Mouse (Mus musculus) kidney, embryonic 16.5 days (tissue): ENCODE results near the gene Cldn9. TPM values are rescaled to one million over a fixed set of nuclear protein-coding genes. Genes with fewer than 3 reads are reported as not detected.

Experiments
- polyA plus RNA-seq: library from polyadenylated mRNA; unstranded; fragments of >200 nt; fragmentation: Nextera tagmentation; extraction: Ambion mirVana; gene quantifications from 2 replicates; pipeline ENCODE4 v1.2.1, GENCODE M21; 2015

Gene Cldn9
- polyA plus RNA-seq, 1 experiment from 2014 or later = 63.5 TPM

Other genes starting within 250 kb of the Cldn9 start
- not detected in 2 replicates for gene Vmn2r117, start 204.3 kb downstream of the Cldn9 start, polyA plus RNA-seq
- gene Zfp213, start 119.8 kb downstream of the Cldn9 start, polyA plus RNA-seq = 24.1 and 26.5 TPM in 2 replicates
- gene Zfp13, start 84.5 kb downstream of the Cldn9 start, polyA plus RNA-seq = 19.1 and 19.3 TPM in 2 replicates
- 0.26 TPM in 1 of 2 replicates, not detected in the other for gene Zscan10, start 83.2 kb downstream of the Cldn9 start, polyA plus RNA-seq
- gene Mmp25, start 38.7 kb downstream of the Cldn9 start, polyA plus RNA-seq = 1.1 and 1.2 TPM in 2 replicates
- 1.7 and 2.0 TPM in 2 replicates for gene Bicdl2, start 23.5 kb downstream of the Cldn9 start, polyA plus RNA-seq
- 73.4 and 83.7 TPM in 2 replicates for gene Hcfc1r1, start 10.4 kb downstream of the Cldn9 start, polyA plus RNA-seq
- gene Thoc6, start 10.1 kb downstream of the Cldn9 start, polyA plus RNA-seq = 59.8 and 65.5 TPM in 2 replicates
- 28.9 and 31.2 TPM in 2 replicates for gene Tnfrsf12a, start 6.6 kb downstream of the Cldn9 start, polyA plus RNA-seq
- 242 and 253 TPM in 2 replicates for gene Cldn6, start 4.8 kb downstream of the Cldn9 start, polyA plus RNA-seq
- 0.15 and 0.61 TPM in 2 replicates for gene 1520401A03Rik, start 38.8 kb upstream of the Cldn9 start, polyA plus RNA-seq
- gene Pkmyt1, start 42.3 kb upstream of the Cldn9 start, polyA plus RNA-seq = 53.0 and 56.2 TPM in 2 replicates
- gene Paqr4, start 56.8 kb upstream of the Cldn9 start, polyA plus RNA-seq = 22.9 and 25.4 TPM in 2 replicates
- 0.81 and 1.3 TPM in 2 replicates for gene Kremen2, start 61.8 kb upstream of the Cldn9 start, polyA plus RNA-seq
- gene Flywch1, start 87.6 kb upstream of the Cldn9 start, polyA plus RNA-seq = 101 and 104 TPM in 2 replicates
- gene Flywch2, start 102.1 kb upstream of the Cldn9 start, polyA plus RNA-seq = 31.7 and 35.0 TPM in 2 replicates
- gene Srrm2, start 106.5 kb upstream of the Cldn9 start, polyA plus RNA-seq = 411 and 514 TPM in 2 replicates
- 954 and 966 TPM in 2 replicates for gene Elob, start 145.1 kb upstream of the Cldn9 start, polyA plus RNA-seq
- not detected in 2 replicates for gene Prss33, start 152.0 kb upstream of the Cldn9 start, polyA plus RNA-seq
- gene Prss32, start 159.8 kb upstream of the Cldn9 start, polyA plus RNA-seq = not detected in 2 replicates
- gene Prss41, start 160.1 kb upstream of the Cldn9 start, polyA plus RNA-seq = 3.5 and 4.1 TPM in 2 replicates
- not detected in 2 replicates for gene Prss21, start 184.0 kb upstream of the Cldn9 start, polyA plus RNA-seq
- gene Dcpp1, start 196.8 kb upstream of the Cldn9 start, polyA plus RNA-seq = not detected in 2 replicates
- not detected in 2 replicates for gene Dcpp2, start 196.9 kb upstream of the Cldn9 start, polyA plus RNA-seq
- gene Dcpp3, start 233.4 kb upstream of the Cldn9 start, polyA plus RNA-seq = not detected in 2 replicates